Comparison of ENCODE assay signal across 21 mouse cellular contexts in the genomic region with DNA sequence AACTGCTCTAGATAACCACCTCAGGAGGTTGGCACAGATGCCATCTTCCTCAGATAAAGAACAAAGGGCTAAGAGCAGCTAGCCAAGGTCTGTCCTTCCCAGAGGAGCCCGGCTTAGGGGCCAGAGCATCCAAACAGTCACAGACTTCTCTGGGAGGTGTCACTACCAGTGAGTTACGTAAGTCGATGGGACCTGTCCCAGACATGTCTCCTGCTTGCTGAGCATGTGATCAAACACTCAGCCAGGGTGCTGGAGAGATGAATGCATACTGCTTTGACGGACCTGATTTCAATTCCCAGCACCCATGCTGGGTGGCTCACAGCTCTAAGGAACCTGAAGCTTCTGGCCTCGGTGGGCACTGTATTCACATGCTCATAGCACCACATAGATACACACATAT. TPM values are rescaled to one million over a fixed set of nuclear protein-coding genes. Genes with fewer than 3 reads are reported as not detected.
DNase-seq lines count a peak whose midpoint lies in the region; ATAC-seq and TF ChIP-seq lines count a peak whose summit lies in the region.
"Had no signal": no experiment of that assay in that cellular context is flagged by ENCODE, and none has a peak within 500 bp of the region (broad histone marks: within the 10 kb centered on the region; RNA-seq: fewer than 3 reads in every experiment).

No protein-coding gene starts in this region.

- H3K4me1 ChIP-seq in heart, embryonic 12.5 days (replicated peaks), result no peaks in the 10 kb centered on the region
- H3K4me1 ChIP-seq: heart, embryonic 15.5 days; liver, embryonic 15.5 days; lung, embryonic 15.5 days; midbrain, embryonic 13.5 days had no signal

- H3K9me3 ChIP-seq in heart, embryonic 12.5 days (replicated peaks), result no peaks in the 10 kb centered on the region
- H3K9me3 ChIP-seq: heart, embryonic 15.5 days; liver, embryonic 15.5 days; lung, embryonic 15.5 days; megakaryocyte, embryonic 14.5 days; midbrain, embryonic 13.5 days had no signal

- intact Hi-C loops in gastrocnemius, adult 2 months (cut with DNase I), result loop anchor here (5.0 kb wide), 1 partner anchor 160 kb away; no protein-coding TSS in a partner anchor
- intact Hi-C loops in heart, postnatal 36 days (cut with DNase I), result loop anchor here (5.0 kb wide), 1 partner anchor 160 kb away; no protein-coding TSS in a partner anchor

- peaks cover 80% of the 10 kb centered on the region for H3K36me3 ChIP-seq in heart, embryonic 12.5 days

- peak overlapping the region; percentile 73 for H3K27ac ChIP-seq in gastrocnemius, adult 2 months
- H3K27ac ChIP-seq in heart, embryonic 12.5 days (ENCODE audit: poor library complexity, severe bottlenecking), result no peak overlapping the region
- H3K27ac ChIP-seq: heart, embryonic 15.5 days; hindbrain, postnatal 0 days; liver, embryonic 15.5 days; lung, embryonic 15.5 days; midbrain, embryonic 13.5 days had no signal

- 83% methylated on average over 5 of the region's 5 CpGs for WGBS in heart, embryonic 12.5 days

- DNase-seq in gastrocnemius, adult 2 months, result peak; percentile 59
- DNase-seq in gastrocnemius, postnatal 10 days, result no peak
- peak; percentile 22 to 25 for DNase-seq in heart, postnatal 36 days
- DNase-seq in R1 (ENCODE audit: low read depth, low spot score), result peak; percentile 30
- no peak for DNase-seq in testis, postnatal 14 days (ENCODE audit: low spot score)
- DNase-seq: adrenal gland, adult 8-10 months; kidney, postnatal 25 days; lung, postnatal 36 days; thymus, adult 2 months; thymus, postnatal 4 days had no signal

- H3K9ac ChIP-seq in heart, embryonic 12.5 days, result no peak overlapping the region
- H3K9ac ChIP-seq: heart, embryonic 15.5 days; liver, embryonic 15.5 days; lung, embryonic 15.5 days; midbrain, embryonic 13.5 days had no signal

- no peak overlapping the region for H3K4me2 ChIP-seq in heart, embryonic 12.5 days
- H3K4me2 ChIP-seq: heart, embryonic 15.5 days; liver, embryonic 15.5 days; lung, embryonic 15.5 days; midbrain, embryonic 13.5 days had no signal

- ATAC-seq in heart, embryonic 12.5 days (ENCODE audit: insufficient number of reproducible peaks, low FRiP score), result no peak
- ATAC-seq in granulocyte monocyte progenitor cell, adult 5-6 weeks (replicated peaks; ENCODE audit: poor library complexity, severe bottlenecking), result no peak
- ATAC-seq: forebrain, embryonic 14.5 days; hindbrain, postnatal 0 days; intestine, postnatal 0 days; midbrain, embryonic 13.5 days had no signal

- H3K4me3 ChIP-seq in gastrocnemius, adult 2 months, result no peak overlapping the region
- no peak overlapping the region for H3K4me3 ChIP-seq in heart, embryonic 12.5 days
- H3K4me3 ChIP-seq: heart, embryonic 15.5 days; liver, embryonic 15.5 days; lung, embryonic 15.5 days; megakaryocyte, embryonic 14.5 days; midbrain, embryonic 13.5 days had no signal

- H3K27me3 ChIP-seq in heart, embryonic 12.5 days (replicated peaks), result no peaks in the 10 kb centered on the region
- H3K27me3 ChIP-seq: heart, embryonic 15.5 days; liver, embryonic 15.5 days; lung, embryonic 15.5 days; megakaryocyte, embryonic 14.5 days; midbrain, embryonic 13.5 days had no signal

- TF ChIP-seq CTCF in gastrocnemius, adult 2 months (IDR thresholded peaks at IDR 0.05), result no peak

RNA-seq across cellular contexts. Expression of a gene that starts 12.3 kb away (rescaled TPM):
- total RNA-seq in gastrocnemius, adult 2 months (2021), result 10 to 100 TPM; 37.2 to 42.3 TPM
- 10 to 100 TPM; 36.0 to 43.5 TPM for total RNA-seq in gastrocnemius, postnatal 10 days (2021)
- 10 to 100 TPM; 22.6 to 23.6 TPM for total RNA-seq in heart, postnatal 36 days (2021)
- 28.4 and 31.3 TPM in 2 replicates for polyA plus RNA-seq in heart, embryonic 12.5 days (2016; fragmentation: Nextera tagmentation; extraction: Ambion mirVana)
- 34.0 and 35.5 TPM in 2 replicates for total RNA-seq in granulocyte monocyte progenitor cell, adult 5-6 weeks (2014; fragmentation: Nextera tagmentation)
- total RNA-seq in granulocyte monocyte progenitor cell, adult 5-6 weeks (2017), result 51.9 and 58.2 TPM in 2 replicates

RNA-seq across cellular contexts. Expression of a gene that starts 38.7 kb away (rescaled TPM):
- total RNA-seq in gastrocnemius, adult 2 months (2021), result 100 to 1,000 TPM; 188 to 209 TPM
- total RNA-seq in gastrocnemius, postnatal 10 days (2021), result 100 to 1,000 TPM; 164 to 169 TPM
- 100 to 1,000 TPM; 181 to 193 TPM for total RNA-seq in heart, postnatal 36 days (2021)
- polyA plus RNA-seq in heart, embryonic 12.5 days (2016; fragmentation: Nextera tagmentation; extraction: Ambion mirVana), result 236 and 244 TPM in 2 replicates
- total RNA-seq in granulocyte monocyte progenitor cell, adult 5-6 weeks (2014; fragmentation: Nextera tagmentation), result 85.5 and 133 TPM in 2 replicates
- total RNA-seq in granulocyte monocyte progenitor cell, adult 5-6 weeks (2017), result 126 and 136 TPM in 2 replicates

RNA-seq across cellular contexts. Expression of a gene that starts 40.9 kb away (rescaled TPM):
- under 1 TPM; 0.17 to 0.23 TPM for total RNA-seq in gastrocnemius, adult 2 months (2021)
- under 1 TPM; 0.33 to 0.75 TPM for total RNA-seq in gastrocnemius, postnatal 10 days (2021)
- under 1 TPM; 0.44 to 0.81 TPM for total RNA-seq in heart, postnatal 36 days (2021)
- polyA plus RNA-seq in heart, embryonic 12.5 days (2016; fragmentation: Nextera tagmentation; extraction: Ambion mirVana), result 0.43 and 0.46 TPM in 2 replicates
- 8.3 and 13.3 TPM in 2 replicates for total RNA-seq in granulocyte monocyte progenitor cell, adult 5-6 weeks (2014; fragmentation: Nextera tagmentation)
- 20.4 and 22.5 TPM in 2 replicates for total RNA-seq in granulocyte monocyte progenitor cell, adult 5-6 weeks (2017)
- total RNA-seq: left cerebral cortex, postnatal 25 days had no signal

Comparison
In these comparisons a context has a peak if more than half of its experiments do, and no peak if none do; other contexts are left out.
1. DNase-seq: peak in gastrocnemius, adult 2 months (single experiment), heart, postnatal 36 days (2 of 2) and R1 (single experiment); none in gastrocnemius, postnatal 10 days (single experiment) and testis, postnatal 14 days (single experiment).
2. RNA of a gene that starts 40.9 kb away (total RNA-seq): 8.3 to 22.5 TPM in granulocyte monocyte progenitor cell, adult 5-6 weeks; 0.44 to 0.81 TPM in heart, postnatal 36 days, 0.33 to 0.75 TPM in gastrocnemius, postnatal 10 days and 0.17 to 0.23 TPM in gastrocnemius, adult 2 months; every median in the first group is over 4 times any median in the second.